Mouse (Mus musculus) cerebellum, postnatal 10 days (tissue): ENCODE data around the gene Gm10073.
A peak's percentile ranks its signal among the peaks of the same experiment; 100 is the strongest.

Experiments
- DNase-seq, 2 experiments: peaks; one replicate each; pipeline ENCODE4 v3.0.0; 2021; ENCODE audit warnings: mixed read lengths in 2 of 2

Gm10073 gene

DNA sequence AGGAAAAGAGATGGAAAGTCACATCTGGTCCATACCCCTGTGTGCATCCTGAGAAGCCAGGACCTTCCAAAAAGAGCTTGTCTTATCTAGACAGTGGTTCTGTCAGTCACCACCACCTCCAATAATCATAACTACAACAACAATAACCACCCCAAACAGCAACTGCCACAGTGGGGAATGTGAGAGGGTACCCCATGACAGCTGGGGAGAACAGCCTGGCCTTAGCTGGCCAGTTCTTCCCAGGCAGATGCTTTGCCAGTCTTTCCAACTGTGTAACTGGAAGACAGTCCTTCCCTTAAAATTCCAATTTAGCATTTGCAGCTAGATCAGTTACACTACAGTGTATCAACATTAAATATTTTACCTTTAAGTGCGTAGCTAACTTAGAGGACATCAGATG is 22.4 kb downstream of the Gm10073 start:
- no peak for DNase-seq

DNA sequence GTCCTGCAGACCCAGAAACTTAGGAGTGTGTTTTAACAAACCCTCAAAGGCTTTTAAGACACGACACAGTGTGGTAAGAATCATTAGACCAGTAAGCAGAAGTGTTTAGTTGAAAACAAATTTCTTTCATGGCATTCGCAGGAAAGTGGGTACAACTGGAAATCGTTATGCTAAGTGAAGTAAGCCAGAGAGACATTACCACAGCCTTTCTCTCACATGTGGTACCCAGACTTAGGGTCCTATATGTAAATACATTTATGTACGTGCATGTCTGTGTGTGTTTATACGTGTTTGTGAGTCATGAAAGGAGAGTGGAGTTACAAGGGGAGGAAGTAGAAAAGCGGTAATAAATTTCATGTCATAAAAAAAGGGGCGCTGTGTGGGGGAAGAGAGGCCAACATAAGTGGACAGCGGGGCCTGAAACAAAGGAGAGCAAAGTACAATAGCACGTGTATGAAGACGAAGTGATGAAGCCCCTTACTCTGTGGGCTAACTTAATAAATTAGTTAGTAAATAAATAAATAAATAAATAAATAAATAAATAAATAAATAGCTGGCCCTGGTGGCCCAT is 24.8 kb downstream of the Gm10073 start:
- no peak for DNase-seq

DNA sequence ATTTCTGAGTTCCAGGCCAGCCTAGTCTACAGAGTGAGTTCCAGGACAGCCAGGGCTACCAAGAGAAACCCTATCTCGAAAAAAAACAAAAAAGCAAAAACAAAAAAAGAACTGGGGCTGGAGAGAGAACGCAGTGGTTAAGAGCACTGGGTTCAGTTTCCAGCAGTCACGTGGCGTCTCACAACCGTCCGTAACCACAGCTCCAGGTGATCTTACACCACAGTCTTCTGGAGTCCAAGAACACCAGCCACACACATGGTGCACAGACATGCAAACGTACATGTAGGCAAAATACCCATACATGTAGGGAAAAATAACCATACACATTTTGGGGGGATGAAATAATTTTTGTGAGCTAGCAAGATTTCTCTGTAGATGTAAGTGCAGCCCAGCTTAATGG is 26.5 kb downstream of the Gm10073 start:
- DNase-seq = no peak

DNA sequence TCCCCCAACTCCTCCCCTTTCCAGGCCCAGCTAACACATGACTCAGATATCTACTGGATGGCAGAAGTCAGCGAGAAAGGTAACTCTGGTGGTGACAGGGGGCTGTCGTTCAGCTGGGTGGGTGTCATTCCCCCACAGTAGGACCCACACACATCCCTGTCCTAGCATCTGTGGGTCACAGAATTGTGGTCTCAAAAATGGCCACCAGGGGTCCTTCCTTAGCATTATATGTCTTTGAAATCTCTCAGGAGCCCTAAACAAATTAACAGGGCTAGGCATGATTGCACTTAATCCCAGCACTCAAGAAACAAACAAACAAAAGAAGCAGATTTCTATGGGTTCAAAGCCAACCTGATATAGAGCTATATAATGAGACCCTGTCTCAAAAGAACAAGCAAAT is 28.1 kb downstream of the Gm10073 start:
- no peak for DNase-seq

DNA sequence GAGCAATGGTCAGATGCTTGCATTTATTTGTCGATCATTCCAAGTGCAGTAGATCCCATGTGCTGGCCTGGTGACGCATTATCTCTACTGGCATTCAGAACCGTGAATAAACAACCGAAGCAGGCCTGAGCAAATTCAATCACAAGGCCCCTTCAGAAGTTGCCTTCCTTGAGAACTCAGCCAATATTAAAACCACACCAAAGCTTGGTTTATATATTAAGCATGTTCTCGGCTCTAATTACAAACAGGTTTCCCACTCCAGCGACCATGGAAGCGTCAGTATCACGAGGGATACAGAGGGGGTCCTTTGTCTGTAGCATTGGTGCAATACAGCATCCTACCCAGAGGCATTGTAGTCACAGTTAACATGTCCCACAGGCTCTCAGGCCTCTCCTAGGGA is 30.2 kb downstream of the Gm10073 start:
- no peak for DNase-seq

DNA sequence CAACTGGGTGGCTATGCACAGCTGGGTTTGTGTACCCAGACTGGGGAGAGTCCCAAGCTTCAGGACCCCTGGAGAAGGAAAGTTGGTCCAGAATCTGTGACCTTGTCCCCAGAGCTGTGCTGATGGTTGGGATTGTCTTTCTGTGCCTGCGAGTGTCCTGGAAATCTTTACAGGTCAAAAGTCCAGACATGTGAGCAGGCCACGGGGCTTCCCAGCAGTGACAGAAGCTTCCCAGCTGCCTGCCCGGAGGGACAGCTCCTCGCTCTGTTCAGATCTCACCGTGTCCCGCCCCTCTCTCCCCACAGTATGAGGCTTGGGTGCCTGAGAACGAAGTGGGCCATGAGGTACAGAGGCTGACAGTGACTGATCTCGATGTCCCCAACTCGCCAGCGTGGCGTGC is 32.3 kb downstream of the Gm10073 start:
- no peak for DNase-seq

DNA sequence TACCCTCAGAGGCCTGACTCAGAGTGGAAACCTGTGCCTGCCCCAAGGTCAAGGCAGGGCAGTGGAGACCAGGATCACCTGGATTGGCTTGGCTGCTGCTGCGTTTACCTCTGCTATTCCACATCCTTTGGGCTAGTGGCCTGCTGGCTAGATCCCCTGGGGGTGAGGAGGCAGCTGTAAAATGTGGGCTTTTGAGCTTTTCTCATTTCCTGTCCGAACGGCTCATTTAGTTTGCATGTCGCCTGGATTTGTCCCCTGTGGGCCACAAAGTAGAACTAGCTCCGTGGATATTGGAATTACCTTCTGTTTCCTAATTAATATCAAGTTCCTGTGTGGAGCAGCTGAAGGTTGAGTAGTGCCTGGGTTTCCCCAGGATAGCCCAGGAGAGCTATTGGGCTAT is 34.1 kb downstream of the Gm10073 start:
- no peak for DNase-seq

DNA sequence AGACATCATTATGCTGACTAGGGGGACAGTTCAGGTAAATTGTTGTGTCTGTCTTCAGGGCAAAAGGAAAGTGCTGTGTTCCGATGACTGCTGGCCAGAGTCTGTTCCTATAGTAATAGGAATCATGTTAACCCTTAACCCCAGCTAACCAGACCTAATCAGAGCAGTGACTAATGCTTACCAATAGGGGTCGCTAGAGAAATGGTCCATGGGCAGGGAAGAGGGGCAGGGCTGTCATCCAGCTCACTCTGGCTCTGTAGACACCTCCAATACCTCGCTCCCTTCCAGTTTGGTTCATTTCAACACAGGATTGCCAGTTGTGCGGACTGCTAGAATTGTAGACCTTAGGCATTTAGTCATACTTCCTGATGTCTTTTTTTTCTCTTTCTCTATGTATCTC is 37.8 kb downstream of the Gm10073 start:
- DNase-seq = no peak

DNA sequence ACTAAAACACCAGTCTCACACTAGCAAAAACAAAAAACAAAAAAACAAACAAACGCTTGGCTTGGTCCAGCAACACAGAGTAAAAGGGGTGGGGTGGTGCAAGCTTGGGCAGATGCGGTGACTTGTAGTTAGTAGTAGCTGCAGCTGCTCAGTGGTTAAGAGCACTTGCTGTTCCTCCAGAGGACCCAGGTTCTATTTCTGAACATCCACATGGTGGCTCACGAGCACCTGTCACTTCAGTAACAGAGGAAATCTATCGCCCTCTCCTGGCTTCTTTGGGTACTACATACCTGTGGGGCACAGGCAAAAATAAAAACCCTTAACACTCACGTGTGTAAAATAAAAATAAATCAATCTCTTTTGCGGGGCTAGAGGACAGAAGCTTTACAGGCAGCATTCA is 38.8 kb downstream of the Gm10073 start:
- peak; percentile 78 to 83 for DNase-seq

DNA sequence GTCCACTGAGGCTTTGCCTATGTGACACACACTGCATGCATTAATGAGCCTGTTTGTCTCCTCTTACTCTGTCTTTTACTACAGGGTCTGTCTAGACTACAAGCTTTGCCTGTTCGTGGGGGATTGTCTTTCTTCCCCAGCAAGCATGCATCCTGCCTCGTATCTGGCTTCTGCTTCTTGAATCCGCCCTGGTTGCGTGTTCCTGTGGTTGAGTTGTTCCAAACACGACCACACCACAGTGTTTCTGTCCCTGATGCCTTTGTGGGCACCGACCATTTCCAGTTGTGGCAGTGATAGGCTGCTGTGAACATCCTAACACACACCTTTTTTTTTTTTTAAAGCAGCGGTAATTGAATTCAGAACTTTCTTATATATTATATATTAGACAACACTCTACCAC is 39.6 kb downstream of the Gm10073 start:
- DNase-seq = no peak

DNA sequence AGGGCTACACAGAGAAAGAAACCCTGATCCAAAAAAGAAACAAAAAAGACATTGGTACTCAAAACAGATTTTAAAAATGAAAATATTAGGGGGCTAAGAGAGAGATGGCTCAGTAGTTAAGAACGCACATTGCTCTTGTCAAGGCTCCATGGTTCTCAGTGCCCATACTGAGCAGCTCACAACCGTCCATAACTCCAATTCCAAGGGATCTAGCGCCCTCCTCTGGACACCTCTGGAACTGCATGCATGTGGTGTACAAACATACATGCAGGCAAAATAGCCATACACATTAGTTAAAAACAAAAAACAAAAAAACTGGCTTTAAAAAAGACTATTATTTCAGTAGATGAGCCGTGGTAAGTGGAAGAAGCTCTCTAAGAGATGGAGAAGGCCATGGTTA is 42.7 kb downstream of the Gm10073 start:
- DNase-seq = peak; percentile 29 to 30

DNA sequence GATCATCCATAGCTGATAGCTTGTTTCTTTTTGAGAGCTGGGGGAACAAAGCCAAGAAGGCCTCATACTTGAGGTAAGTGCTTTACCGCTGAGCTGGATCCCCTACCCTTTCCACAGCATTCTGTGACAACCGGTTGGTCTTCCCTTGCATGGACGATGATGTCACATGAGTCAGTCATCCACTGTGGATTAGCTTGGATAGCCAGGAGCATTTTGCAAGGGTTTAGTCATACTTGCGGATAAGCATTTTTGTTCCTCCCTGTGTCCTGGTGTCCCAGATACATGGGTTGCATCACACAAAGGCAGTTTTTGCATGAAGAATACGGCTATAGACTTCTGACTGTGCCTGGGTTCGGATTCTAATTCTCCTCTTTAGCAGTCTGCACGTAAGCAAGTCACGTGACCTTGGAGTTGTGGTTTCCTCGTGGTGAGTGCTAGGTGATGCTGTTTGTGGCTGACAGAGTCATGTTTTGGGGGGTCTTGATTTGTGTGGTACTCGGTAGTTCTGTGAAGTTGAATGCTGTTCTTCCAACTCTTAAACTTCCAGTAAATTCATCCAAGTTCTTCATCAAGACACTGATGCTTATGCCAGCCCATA is 43.3 kb downstream of the Gm10073 start:
- DNase-seq = no peak

DNA sequence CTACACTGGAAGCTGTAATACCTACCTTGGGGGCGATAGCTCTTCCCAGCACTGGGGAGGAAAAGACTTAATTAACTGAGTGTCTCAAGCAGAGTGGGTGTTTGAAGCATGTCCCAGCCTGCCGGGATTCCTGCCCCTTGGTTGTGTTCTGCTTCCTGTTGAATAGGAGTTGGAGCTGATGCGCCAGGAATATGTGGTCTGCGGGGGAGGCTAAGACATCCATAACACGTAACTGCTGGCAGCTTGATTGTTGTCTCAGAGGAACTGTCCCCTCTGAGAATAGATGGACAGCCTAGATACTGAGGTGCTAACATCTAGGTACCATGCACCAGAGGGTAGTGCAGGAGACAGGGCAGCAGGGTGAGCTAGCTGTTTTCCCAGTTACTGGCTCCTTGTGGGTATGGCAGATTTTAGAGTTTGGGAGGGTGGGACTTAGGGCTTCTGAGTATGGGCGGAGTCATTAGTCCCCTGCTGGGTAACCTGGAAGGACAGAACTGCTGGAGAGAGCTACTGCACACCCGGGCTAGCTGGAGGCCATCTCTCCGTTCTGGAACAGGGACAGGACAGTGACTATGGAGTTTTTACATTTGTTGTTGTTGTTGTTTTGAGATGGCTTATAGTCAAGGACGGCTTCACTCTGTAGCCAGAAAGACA is 44.5 kb downstream of the Gm10073 start:
- DNase-seq = no peak

DNA sequence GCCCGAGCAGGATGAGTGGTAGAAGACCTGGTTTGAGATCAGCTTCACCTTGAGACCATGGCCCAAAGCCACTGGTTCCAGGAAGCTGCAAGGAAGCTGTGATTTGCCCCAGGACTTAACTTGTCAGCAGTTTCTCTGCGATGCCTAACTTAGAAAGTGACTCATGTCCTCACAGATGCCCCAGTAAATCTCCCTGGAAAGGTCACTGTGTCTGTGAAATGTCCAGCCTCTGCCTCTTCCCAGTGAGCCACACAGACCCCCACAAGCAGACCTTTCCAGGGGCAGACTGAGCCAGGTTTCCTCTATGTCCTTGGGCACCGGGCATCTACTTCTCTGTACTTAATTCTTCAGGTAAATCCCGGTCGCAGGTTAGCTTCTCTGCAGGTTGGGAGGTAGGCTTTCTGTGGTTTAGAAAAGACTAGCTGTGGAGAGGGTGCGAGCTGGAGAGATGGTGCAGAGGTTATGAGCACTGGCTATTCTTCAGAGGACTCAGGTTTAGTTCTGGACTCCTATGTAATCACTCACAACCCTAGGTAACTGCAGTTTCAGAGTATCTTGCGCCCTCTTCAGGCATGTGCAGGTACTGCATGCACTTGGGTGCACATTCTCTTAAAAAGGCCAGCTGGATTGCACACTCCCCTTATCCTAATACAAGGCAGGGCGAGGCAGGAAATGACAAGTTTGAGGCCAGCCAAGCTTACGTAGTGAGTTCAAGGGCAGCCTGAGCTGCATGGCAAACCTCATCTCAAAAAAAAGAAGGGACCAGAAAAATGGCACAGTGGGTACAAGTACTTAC is 45.8 kb downstream of the Gm10073 start:
- DNase-seq = no peak

DNA sequence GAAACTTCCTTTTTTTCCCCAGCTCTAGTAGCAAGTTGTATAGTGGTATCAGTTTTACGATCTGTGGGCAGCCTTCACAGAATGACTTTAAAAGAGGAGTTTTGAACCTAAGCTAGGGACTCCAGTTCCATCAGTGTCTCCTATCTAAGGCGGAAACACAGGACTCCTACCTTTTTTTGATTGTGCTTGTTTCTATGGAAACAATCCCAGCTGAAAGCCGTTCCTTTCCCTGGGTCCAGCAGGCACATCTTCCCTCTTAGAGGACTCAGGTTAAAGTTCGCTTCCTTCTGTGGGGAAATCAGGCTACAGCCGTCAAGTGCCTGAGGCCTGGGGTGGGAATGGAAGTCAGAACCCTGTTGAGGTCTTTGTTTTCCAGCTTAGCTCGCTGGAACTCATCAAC is 46.5 kb downstream of the Gm10073 start:
- no peak for DNase-seq
